Mouse (Mus musculus) heart, embryonic 13.5 days (tissue): Measurements from ENCODE around the gene Efcab9. TPM values are rescaled to one million over a fixed set of nuclear protein-coding genes. Genes with fewer than 3 reads are reported as not detected.

Experiments
- ATAC-seq: fragments of 200-750 bp; cut with Nextera tagmentation; 2 replicates; pipeline ENCODE4 v1.8.0; 2017; ENCODE audit warnings: moderate TSS enrichment; ENCODE audit not compliant: insufficient number of reproducible peaks, low FRiP score, low TSS enrichment; ENCODE audit errors: extremely low read depth
- H3K27ac ChIP-seq: fragments of 300-500 bp; sonication (generic); replicated peaks from 2 replicates; pipeline ENCODE4 v1.5.1; 2015; ENCODE audit warnings: moderate library complexity, mild to moderate bottlenecking, inconsistent platforms
- H3K27me3 ChIP-seq: fragments of 300-500 bp; sonication (generic); replicated peaks from 2 replicates; pipeline ENCODE4 v1.6.1; 2015; ENCODE audit warnings: mild to moderate bottlenecking, inconsistent platforms
- H3K36me3 ChIP-seq: fragments of 300-500 bp; sonication (generic); 2 replicates; pipeline ENCODE4 v1.6.1; 2015; ENCODE audit warnings: mild to moderate bottlenecking, inconsistent platforms
- H3K4me1 ChIP-seq: fragments of 300-500 bp; sonication (generic); 2 replicates; pipeline ENCODE4 v1.6.1; 2015; ENCODE audit warnings: inconsistent platforms
- H3K4me2 ChIP-seq: fragments of 300-500 bp; sonication (generic); 2 replicates; pipeline ENCODE4 v1.6.1; 2015; ENCODE audit warnings: inconsistent platforms, mild to moderate bottlenecking, moderate library complexity
- H3K4me3 ChIP-seq: fragments of 300-500 bp; sonication (generic); 2 replicates; pipeline ENCODE4 v1.5.1; 2015; ENCODE audit warnings: moderate library complexity, mild to moderate bottlenecking, inconsistent platforms
- H3K9ac ChIP-seq: fragments of 300-500 bp; sonication (generic); 2 replicates; pipeline ENCODE4 v1.6.1; 2015; ENCODE audit warnings: inconsistent platforms, mild to moderate bottlenecking, moderate library complexity
- H3K9me3 ChIP-seq: fragments of 300-500 bp; sonication (generic); 2 replicates; pipeline ENCODE4 v1.6.1; 2016; ENCODE audit warnings: inconsistent platforms
- WGBS: fragments of 180-500 bp; shearing (Covaris S2); methylation state at CpG from one replicate; pipeline ENCODE4 v1.1.7; 2015; ENCODE audit warnings: mixed read lengths; 5-methylcytosine and 5-hydroxymethylcytosine counted together
- polyA plus RNA-seq: library from polyadenylated mRNA; unstranded; fragments of >200 nt; fragmentation: Nextera tagmentation; extraction: Ambion mirVana; gene quantifications from 2 replicates; pipeline ENCODE4 v1.2.1, GENCODE M21; 2015

Efcab9 gene
- polyA plus RNA-seq, 1 experiment from 2014 or later: 0.25 TPM

DNA sequence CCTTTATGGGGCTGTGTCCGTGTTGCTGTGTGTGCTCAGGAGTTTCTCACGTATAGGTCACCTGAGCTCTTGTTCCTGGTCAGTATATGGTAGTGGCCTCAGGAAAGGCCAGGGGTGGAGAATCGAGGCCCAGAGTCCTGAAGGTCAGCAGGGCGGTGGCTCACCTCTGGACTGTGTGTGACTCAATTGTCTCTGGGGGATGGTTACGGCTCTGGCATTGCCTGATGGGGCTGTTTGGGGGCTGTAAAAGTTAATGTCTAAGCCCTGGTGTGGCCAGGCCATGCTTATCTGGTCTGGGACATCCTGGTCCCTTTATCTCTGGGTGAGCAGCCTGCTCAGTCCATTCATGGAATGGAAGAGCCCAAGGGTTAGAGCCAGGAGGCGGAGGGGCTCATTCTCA, 34.3 kb upstream of the Efcab9 start:
- Histone ChIP-seq H3K9ac (no peak overlapping the region), H3K27me3 (no peaks in the 10 kb centered on the region), H3K4me1 (peaks cover 38% of the 10 kb centered on the region), H3K27ac (no peak overlapping the region), H3K4me3 (no peak overlapping the region), H3K4me2 (no peak overlapping the region), H3K36me3 (0 out of 2 replicates have a peak, but pooled peaks cover 3% of the 10 kb centered on the region), H3K9me3 (no peaks in the 10 kb centered on the region)
- WGBS: 79% methylated on average over 6 of the region's 6 CpGs
- ATAC-seq: no peak

DNA sequence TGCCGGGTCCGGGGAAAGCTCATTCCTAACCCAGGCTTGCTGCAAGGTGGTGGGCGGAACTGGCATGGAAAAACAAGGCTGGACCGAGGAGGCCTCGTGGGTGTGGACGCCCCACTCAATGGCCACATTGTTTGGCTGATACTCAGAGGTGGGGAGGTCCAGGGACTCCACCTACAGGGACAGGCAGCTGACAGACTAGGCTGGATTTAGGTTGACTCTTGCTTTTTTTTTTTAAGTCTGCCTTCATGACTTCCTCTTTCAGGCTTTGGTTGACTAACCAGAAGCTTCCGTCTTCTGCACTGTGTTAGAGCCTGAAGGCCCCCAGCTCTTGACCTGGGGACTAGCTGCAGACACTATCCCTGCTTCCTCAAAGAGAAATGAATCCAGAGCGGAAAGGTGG, 33.2 kb upstream of the Efcab9 start:
- H3K4me3 ChIP-seq: no peak overlapping the region
- no peaks in the 10 kb centered on the region for H3K9me3 ChIP-seq
- 56% methylated on average over 8 of the region's 8 CpGs for WGBS
- ATAC-seq: no peak
- 0 out of 2 replicates have a peak, but pooled peaks cover 3% of the 10 kb centered on the region for H3K36me3 ChIP-seq
- no peaks in the 10 kb centered on the region for H3K27me3 ChIP-seq
- H3K9ac ChIP-seq: no peak overlapping the region
- H3K4me2 ChIP-seq: no peak overlapping the region
- no peak overlapping the region for H3K27ac ChIP-seq
- peaks cover 36% of the 10 kb centered on the region for H3K4me1 ChIP-seq

DNA sequence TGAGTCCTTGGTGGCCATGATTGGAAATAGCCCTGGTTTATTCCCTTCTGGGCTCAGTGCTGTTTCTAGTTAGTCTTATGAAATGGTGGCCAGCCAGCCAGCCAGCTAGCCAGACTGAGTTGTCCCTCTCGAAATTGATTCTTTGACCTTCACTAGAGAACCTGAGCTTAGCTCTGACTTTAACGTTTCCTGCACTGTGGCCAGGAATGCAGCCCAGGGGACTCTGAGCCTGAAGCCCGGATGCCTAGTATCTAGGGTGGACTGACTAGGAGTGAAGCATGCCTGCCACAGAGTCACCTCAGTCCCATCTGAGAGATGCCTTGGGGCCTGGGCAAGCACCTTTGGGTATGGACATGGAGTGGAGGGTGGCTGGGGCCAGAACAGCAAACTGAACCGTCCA, 32.7 kb upstream of the Efcab9 start:
- Histone ChIP-seq H3K9me3 (no peaks in the 10 kb centered on the region), H3K36me3 (no peaks in the 10 kb centered on the region), H3K27ac (no peak overlapping the region), H3K4me2 (no peak overlapping the region), H3K4me3 (no peak overlapping the region), H3K9ac (no peak overlapping the region), H3K27me3 (no peaks in the 10 kb centered on the region), H3K4me1 (peaks cover 36% of the 10 kb centered on the region)
- no peak for ATAC-seq
- WGBS: 42% methylated on average over 4 of the region's 4 CpGs

DNA sequence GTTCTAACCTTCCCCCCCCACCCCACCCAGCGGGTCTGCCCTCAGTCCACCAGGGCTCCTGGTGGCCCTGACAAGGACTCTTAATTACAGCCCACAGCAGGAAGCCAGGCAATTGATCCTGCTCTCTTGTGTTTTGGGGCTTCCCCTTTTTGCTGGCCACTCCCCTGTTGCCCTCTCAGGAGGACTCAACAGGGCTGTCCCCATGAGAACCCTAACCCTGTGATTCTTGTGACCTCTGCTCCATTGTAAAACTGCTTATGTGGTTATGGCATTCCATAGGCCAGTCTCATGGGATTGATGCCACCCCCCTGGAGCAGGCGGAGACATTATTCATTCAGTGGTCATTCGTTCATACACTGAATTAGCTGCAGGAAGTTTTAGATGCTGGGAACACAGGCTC, 31.8 kb upstream of the Efcab9 start:
- Histone ChIP-seq H3K4me2 (no peak overlapping the region), H3K27ac (no peak overlapping the region), H3K36me3 (no peaks in the 10 kb centered on the region), H3K4me3 (no peak overlapping the region), H3K9ac (no peak overlapping the region), H3K4me1 (peaks cover 36% of the 10 kb centered on the region), H3K9me3 (no peaks in the 10 kb centered on the region), H3K27me3 (no peaks in the 10 kb centered on the region)
- 81% methylated on average over 3 of the region's 3 CpGs for WGBS
- no peak for ATAC-seq

DNA sequence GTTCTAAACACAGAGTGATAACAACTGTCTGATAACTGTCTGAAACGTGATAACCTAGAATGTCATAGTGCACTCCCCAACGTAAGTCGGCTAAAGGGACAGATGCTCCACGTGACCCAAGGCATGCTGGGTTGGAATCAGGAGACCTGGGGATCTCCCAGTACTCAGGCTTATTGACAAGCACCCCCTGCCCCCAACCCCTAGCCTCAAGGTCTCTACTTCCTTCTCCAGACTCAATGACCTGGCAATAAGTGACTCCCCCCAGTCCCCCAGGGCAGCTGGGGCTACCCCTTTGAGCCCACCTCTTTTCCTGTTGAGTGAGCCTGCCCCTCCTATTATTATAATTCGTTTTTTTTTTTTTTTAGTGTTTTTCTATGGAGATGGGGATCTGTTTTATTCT, 30.8 kb upstream of the Efcab9 start:
- Histone ChIP-seq H3K36me3 (no peaks in the 10 kb centered on the region), H3K27me3 (no peaks in the 10 kb centered on the region), H3K27ac (no peak overlapping the region), H3K4me2 (no peak overlapping the region), H3K4me1 (peaks cover 36% of the 10 kb centered on the region), H3K9ac (no peak overlapping the region), H3K9me3 (no peaks in the 10 kb centered on the region), H3K4me3 (no peak overlapping the region)
- no peak for ATAC-seq
- WGBS: 49% methylated on average over 5 of the region's 5 CpGs

DNA sequence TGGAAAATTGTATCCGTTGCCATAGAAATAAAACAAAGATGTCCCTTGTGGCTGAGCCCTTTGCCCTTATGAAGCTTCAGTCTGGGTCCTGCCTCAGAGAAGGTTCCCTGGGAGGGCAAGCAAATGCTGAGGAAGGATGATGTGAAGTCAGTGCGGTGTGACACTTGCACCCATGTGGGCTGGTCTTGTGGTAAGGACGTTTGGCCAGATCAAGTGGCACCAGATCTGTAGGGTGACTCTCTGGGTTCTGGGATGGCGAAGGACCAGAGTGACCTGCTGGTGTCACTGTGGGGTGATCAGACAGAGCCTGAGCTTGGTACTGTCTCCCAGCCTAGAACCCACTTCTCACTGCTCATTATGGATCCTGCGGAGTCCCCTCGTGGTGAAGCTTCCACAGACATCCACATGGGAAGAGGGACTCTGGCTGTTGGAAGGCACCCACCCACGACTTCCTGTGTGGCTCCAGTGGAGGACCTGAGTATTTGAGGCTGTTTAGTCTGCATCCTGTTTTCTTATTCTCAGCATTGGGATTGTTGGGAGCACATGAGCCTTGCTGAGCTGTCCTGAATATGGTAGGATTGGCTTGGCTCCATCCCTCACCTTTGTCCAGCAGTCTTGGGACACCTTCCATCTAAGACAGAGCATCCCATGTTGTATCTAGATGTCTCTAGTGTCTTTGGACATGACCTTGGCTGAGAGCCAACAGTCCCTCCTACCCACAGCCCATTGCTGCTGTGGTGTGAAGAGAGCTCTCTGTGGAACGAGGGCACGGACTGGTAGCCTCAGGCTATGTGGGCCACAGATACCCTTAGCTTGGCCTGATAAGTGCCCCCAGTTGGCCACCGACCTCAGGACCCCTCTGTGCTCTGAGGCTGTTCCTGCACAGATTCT, 29.8 kb upstream of the Efcab9 start:
- Histone ChIP-seq H3K4me1 (peaks cover 36% of the 10 kb centered on the region), H3K4me2 (no peak overlapping the region), H3K4me3 (no peak overlapping the region), H3K27ac (no peak overlapping the region), H3K36me3 (no peaks in the 10 kb centered on the region), H3K27me3 (no peaks in the 10 kb centered on the region), H3K9ac (no peak overlapping the region), H3K9me3 (no peaks in the 10 kb centered on the region)
- no peak for ATAC-seq
- WGBS: 66% methylated on average over 10 of the region's 10 CpGs

DNA sequence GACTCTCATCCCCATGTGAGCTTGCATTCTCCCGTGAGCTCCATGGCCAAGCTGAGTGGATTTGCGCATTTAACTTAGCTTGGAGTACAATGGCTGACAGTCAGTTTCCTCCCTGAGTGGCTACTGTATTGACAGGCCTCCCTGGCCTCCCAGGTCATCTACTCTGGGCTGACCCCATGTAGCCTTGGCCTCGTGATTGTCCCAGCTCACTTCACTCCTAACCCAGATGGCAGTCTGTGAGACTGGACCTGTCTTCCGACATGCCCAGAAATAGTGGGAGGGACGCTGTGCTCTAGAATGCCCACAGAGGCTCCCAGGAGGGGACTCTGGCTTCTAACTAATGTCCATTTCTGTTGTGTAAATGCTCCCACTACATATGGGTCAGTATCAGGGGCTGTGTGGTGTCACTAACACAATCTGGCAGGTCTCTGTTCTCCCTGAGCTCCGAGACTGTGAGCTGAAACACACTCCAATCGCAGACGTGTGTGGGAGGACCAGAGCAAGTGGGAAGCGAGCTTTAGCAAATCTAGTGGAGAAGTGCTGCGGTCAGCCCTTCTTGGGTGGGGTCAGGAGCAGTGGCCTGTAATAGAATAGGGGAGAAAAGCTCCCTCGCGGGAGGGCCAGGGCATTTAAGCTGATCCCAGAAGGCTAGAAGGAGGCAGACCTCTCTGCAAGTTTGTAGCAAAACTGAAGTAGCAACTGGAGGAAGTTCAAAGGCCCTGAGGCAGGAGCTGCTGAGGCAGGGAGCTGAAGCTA, 28.3 kb upstream of the Efcab9 start:
- no peak overlapping the region for H3K27ac ChIP-seq
- 79% methylated on average over 12 of the region's 12 CpGs for WGBS
- no peak for ATAC-seq

DNA sequence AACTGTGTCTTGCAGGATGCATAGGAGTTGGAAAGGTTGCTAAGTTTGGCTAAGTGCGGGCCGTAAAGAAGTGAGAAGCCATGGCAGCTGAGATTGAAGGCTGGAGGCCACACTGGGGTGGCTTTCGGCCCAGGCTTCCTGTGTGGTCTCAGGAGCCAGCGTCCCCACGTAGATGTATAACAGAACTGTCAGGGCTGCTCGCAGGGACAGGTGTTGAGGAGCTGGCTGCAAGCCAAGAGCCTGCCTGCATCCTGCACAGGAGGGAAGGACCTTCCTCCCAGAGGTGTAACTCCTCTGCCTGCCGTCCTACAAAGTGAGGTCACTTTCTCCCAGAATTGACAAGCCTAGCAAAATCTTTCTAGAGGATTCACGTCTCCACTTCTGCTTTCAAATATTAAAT, 26.8 kb upstream of the Efcab9 start:
- WGBS: 41% methylated on average over 8 of the region's 8 CpGs
- ATAC-seq: no peak
- H3K27ac ChIP-seq: no peak overlapping the region
- H3K27me3 ChIP-seq: no peaks in the 10 kb centered on the region
- H3K4me2 ChIP-seq: no peak overlapping the region
- H3K4me1 ChIP-seq: peaks cover 32% of the 10 kb centered on the region
- H3K4me3 ChIP-seq: no peak overlapping the region
- no peaks in the 10 kb centered on the region for H3K36me3 ChIP-seq
- no peaks in the 10 kb centered on the region for H3K9me3 ChIP-seq
- H3K9ac ChIP-seq: no peak overlapping the region

More for the DNA sequence above, 28.3 kb upstream of the Efcab9 start:
- H3K27me3 ChIP-seq: no peaks in the 10 kb centered on the region
- H3K9me3 ChIP-seq: no peaks in the 10 kb centered on the region
- H3K9ac ChIP-seq: no peak overlapping the region
- H3K36me3 ChIP-seq: no peaks in the 10 kb centered on the region
- no peak overlapping the region for H3K4me3 ChIP-seq
- no peak overlapping the region for H3K4me2 ChIP-seq
- H3K4me1 ChIP-seq: peaks cover 27% of the 10 kb centered on the region

DNA sequence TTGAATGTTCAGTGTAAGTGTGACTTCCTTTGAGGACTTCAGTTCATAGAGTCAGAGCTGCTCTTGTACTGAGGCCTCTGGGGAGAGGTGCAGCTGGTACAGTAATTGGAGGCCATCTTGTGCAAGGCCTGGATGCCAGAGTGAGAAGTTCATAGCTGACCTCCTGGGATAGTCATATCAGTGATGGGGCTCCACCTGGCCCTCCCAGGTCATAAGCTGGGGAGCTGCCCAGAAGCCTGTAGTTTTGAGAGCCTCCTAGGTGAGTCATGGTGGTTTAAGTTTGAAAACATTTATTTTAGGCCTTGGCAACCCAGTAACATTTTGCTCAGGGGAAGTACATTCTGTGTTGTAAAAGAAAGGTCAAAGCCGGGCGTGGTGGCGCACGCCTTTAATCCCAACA, 26.1 kb upstream of the Efcab9 start:
- Histone ChIP-seq H3K27ac (no peak overlapping the region), H3K4me3 (no peak overlapping the region), H3K4me1 (peaks cover 39% of the 10 kb centered on the region), H3K9ac (no peak overlapping the region), H3K36me3 (no peaks in the 10 kb centered on the region), H3K27me3 (no peaks in the 10 kb centered on the region), H3K9me3 (no peaks in the 10 kb centered on the region), H3K4me2 (no peak overlapping the region)
- WGBS: 96% methylated on average over 4 of the region's 4 CpGs
- no peak for ATAC-seq

DNA sequence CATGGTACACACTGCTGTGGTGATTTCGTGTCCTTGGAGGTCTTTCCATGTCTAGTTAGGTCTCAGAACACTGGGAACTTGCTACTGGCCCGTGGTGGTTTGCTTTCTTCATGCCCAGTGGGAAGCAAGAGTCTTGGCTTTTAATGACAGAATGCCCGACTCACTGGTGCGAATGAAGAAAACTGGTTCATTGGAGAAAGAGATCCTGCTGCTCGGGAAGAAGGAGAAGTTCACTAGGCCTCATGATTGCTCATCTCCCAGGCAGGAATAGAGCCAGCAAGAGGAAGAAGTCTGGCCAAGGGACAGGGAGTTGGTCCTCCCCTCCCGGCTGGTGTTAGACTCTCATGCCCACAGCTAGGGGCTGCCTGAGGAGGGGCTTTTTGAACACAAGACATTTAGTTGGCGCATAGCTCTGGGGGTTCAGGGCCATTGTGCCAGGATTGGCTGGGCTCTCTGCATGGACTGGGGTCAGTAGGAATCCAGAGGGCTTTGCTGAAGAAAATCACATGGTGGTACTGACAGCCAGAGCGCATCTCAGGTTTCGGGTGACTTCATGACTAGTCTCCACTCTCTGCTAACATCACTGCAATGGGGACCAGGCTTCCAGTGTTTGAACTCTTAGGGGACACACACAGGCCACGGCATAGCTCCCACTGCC, 24.6 kb upstream of the Efcab9 start:
- H3K4me3 ChIP-seq: no peak overlapping the region
- no peak for ATAC-seq
- no peaks in the 10 kb centered on the region for H3K36me3 ChIP-seq
- 77% methylated on average over 10 of the region's 10 CpGs for WGBS
- H3K9ac ChIP-seq: no peak overlapping the region
- H3K4me1 ChIP-seq: peaks cover 40% of the 10 kb centered on the region
- H3K27me3 ChIP-seq: no peaks in the 10 kb centered on the region
- H3K9me3 ChIP-seq: no peaks in the 10 kb centered on the region
- no peak overlapping the region for H3K27ac ChIP-seq
- H3K4me2 ChIP-seq: no peak overlapping the region

DNA sequence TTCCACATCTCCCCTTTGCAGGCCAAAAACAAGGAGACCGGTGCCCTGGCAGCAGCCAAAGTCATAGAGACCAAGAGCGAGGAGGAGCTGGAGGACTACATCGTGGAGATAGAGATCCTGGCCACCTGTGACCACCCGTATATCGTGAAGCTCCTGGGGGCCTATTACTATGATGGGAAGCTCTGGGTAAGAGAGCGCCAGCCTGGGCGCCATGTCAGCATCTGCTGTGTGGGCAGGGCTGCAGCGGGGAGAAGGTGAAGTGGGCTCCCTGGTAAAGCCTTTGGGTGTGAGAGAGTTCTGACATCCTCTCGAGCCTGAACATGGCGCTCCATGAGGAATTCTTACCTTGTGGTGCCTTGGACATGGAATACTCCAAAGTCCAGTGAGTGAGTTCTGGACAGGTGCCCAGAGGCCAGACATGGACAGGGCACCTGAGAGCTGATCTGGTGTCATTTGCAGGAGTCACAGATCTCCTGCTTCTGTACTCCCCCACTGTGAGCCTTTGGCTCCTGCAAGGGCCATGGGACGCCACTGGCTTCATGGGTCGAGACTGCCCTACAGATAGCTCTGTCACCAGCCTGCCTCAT, 23.3 kb upstream of the Efcab9 start:
- H3K27me3 ChIP-seq: no peaks in the 10 kb centered on the region
- no peak overlapping the region for H3K9ac ChIP-seq
- H3K4me3 ChIP-seq: no peak overlapping the region
- 80% methylated on average over 12 of the region's 12 CpGs for WGBS
- no peaks in the 10 kb centered on the region for H3K36me3 ChIP-seq
- peaks cover 52% of the 10 kb centered on the region for H3K4me1 ChIP-seq
- H3K9me3 ChIP-seq: no peaks in the 10 kb centered on the region
- ATAC-seq: no peak
- no peak overlapping the region for H3K4me2 ChIP-seq
- H3K27ac ChIP-seq: no peak overlapping the region
